Mouse (Mus musculus) embryonic fibroblast, embryonic 13.5 days (primary cell): Measurements from ENCODE around the gene Utp14b.

Experiments used
- CTCF ChIP-seq: IDR thresholded peaks from 2 replicates; pipeline ENCODE4 v1.5.1; 2011; ENCODE audit warnings: mild to moderate bottlenecking, control low read depth, low read length, moderate library complexity, borderline replicate concordance; ENCODE audit not compliant: insufficient read depth
- POLR2A ChIP-seq: IDR thresholded peaks from 2 replicates; pipeline ENCODE4 v1.6.1; 2011; ENCODE audit warnings: low read depth, mild to moderate bottlenecking, control low read depth, low read length, moderate library complexity

DNA sequence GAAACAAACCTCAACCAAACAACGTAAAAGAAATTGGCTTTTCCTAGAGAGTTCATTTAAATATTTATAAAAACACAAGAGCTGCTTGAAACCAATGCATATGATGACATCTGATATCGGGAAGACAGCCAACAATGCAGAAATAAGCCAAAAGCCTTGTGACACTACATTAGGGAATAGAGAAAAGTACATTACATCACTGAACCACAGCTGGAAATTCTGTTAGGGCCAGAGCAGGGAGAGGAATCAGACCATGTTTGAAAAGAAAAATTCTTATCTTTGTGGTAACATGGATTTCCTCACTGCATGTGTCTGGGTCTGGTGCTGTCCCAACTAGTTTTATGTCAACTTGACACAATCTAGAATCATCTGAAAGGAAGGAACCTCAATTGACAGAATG lies 15.6 kb upstream of the Utp14b start:
- TF ChIP-seq CTCF = no peak
- TF ChIP-seq POLR2A = no peak
